Mouse (Mus musculus) spleen, adult 2 months (tissue): ENCODE data around the gene S1pr1. TPM values are rescaled to one million over a fixed set of nuclear protein-coding genes. Genes with fewer than 3 reads are reported as not detected.

Experiments used
- DNase-seq, 2 experiments: peaks; one replicate each; pipeline versions ENCODE4 v3.0.0 to v3.0.0-alpha.2; 2012 to 2021; ENCODE audit warnings: low spot score in 2 of 2, low read depth in 1 of 2
- H3K27ac ChIP-seq: fragments of 200-500 bp; 2 replicates; pipeline ENCODE4 v1.5.1; 2012; ENCODE audit warnings: low read length, inconsistent platforms; ENCODE audit not compliant: insufficient read depth
- H3K27me3 ChIP-seq: fragments of 200-500 bp; 2 replicates; pipeline ENCODE4 v1.6.1; 2012; ENCODE audit warnings: mild to moderate bottlenecking, moderate library complexity, low read length, inconsistent platforms; ENCODE audit not compliant: control insufficient read depth, insufficient read depth
- H3K36me3 ChIP-seq: fragments of 200-500 bp; 2 replicates; pipeline ENCODE4 v1.6.1; 2012; ENCODE audit warnings: mild to moderate bottlenecking, low read length, inconsistent platforms; ENCODE audit not compliant: control insufficient read depth, insufficient read depth
- H3K4me1 ChIP-seq: fragments of 200-500 bp; 2 replicates; pipeline ENCODE4 v1.6.1; 2011; ENCODE audit warnings: inconsistent platforms; ENCODE audit not compliant: control insufficient read depth, insufficient read depth, insufficient read length
- H3K4me3 ChIP-seq: fragments of 200-500 bp; 2 replicates; pipeline ENCODE4 v1.5.1; 2011; ENCODE audit warnings: mild to moderate bottlenecking, inconsistent platforms; ENCODE audit not compliant: insufficient read depth, insufficient read length; ENCODE audit errors: extremely low read depth
- CTCF ChIP-seq: fragments of 200-500 bp; IDR thresholded peaks from 2 replicates; pipeline ENCODE4 v1.5.1; 2011; ENCODE audit warnings: mild to moderate bottlenecking, inconsistent platforms; ENCODE audit not compliant: insufficient read depth, insufficient read length, insufficient replicate concordance; ENCODE audit errors: extremely low read depth
- POLR2A ChIP-seq: fragments of 200-500 bp; IDR thresholded peaks from 2 replicates; pipeline ENCODE4 v1.6.1; 2011; ENCODE audit warnings: low read depth, low read length, inconsistent platforms
- WGBS: fragments of 180-500 bp; shearing (Covaris S2); methylation state at CpG from one replicate; pipeline ENCODE4 v1.1.7; 2018; 5-methylcytosine and 5-hydroxymethylcytosine counted together
- polyA plus RNA-seq: library from polyadenylated mRNA; depleted of rRNA; stranded (reverse); fragments of >200 nt; gene quantifications from 2 replicates; pipeline ENCODE4 v1.2.3, GENCODE M21; 2012; rRNA removed

Gene S1pr1
- 138 and 187 TPM in 2 replicates for polyA plus RNA-seq

- Histone ChIP-seq H3K36me3 (peaks cover 19% of the 10 kb centered on the region), H3K27me3 (no peaks in the 10 kb centered on the region), H3K4me3 (peak within 1 kb of the TSS; percentile 91), H3K27ac (peak within 1 kb of the TSS; percentile 99), H3K4me1 (peaks cover 9% of the 10 kb centered on the region; the same call in 1 of the 2 replicates)
- DNase-seq = peak in 1 of 2 experiments; percentile 88
- 1% methylated on average over 51 of the region's 51 CpGs for WGBS
- TF ChIP-seq POLR2A (peak; percentile 87), CTCF (peak; percentile 40; the same call in 1 of the 2 replicates)
Observed at GRCm38 (mm10) chr3:115714671-115715651, at the start of gene S1pr1. TSS of gene S1pr1 (minus strand) at chr3:115715072.

GRCm38 (mm10) chr3:115763292-115763691, 48.4 kb upstream of the S1pr1 start:
- no peaks in the 10 kb centered on the region for H3K36me3 ChIP-seq
- H3K4me1 ChIP-seq = 0 out of 2 replicates have a peak, but pooled peaks cover 2% of the 10 kb centered on the region
- no peaks in the 10 kb centered on the region for H3K27me3 ChIP-seq
- no peak overlapping the region for H3K4me3 ChIP-seq
- no peak overlapping the region for H3K27ac ChIP-seq
- no peak for DNase-seq
- 51% methylated on average over 6 of the region's 6 CpGs for WGBS
- TF ChIP-seq CTCF (no peak), POLR2A (no peak)

GRCm38 (mm10) chr3:115762841-115763240, 48.0 kb upstream of the S1pr1 start:
- no peak for DNase-seq
- no peak for TF ChIP-seq POLR2A
- TF ChIP-seq CTCF = no peak
- Histone ChIP-seq H3K27me3 (no peaks in the 10 kb centered on the region), H3K36me3 (no peaks in the 10 kb centered on the region), H3K4me3 (no peak overlapping the region), H3K27ac (no peak overlapping the region), H3K4me1 (0 out of 2 replicates have a peak, but pooled peaks cover 2% of the 10 kb centered on the region)
- 33% methylated on average over 7 of the region's 7 CpGs for WGBS

- Histone ChIP-seq H3K27me3 (no peaks in the 10 kb centered on the region), H3K4me1 (peaks cover 2% of the 10 kb centered on the region; the same call in 1 of the 2 replicates), H3K27ac (no peak overlapping the region), H3K4me3 (no peak overlapping the region), H3K36me3 (no peaks in the 10 kb centered on the region)
- no peak for DNase-seq
- 88% methylated on average over 4 of the region's 4 CpGs for WGBS
- TF ChIP-seq CTCF (no peak), POLR2A (no peak)
Observed at GRCm38 (mm10) chr3:115759659-115760058, 44.8 kb upstream of the S1pr1 start.

- Histone ChIP-seq H3K27me3 (no peaks in the 10 kb centered on the region), H3K4me3 (peak overlapping the region; percentile 40; the same call in 1 of the 2 replicates), H3K27ac (peak overlapping the region; percentile 80), H3K36me3 (no peaks in the 10 kb centered on the region), H3K4me1 (peaks cover 2% of the 10 kb centered on the region; the same call in 1 of the 2 replicates)
- TF ChIP-seq CTCF (no peak), POLR2A (no peak)
- 33% methylated on average over 9 of the region's 9 CpGs for WGBS
- DNase-seq = peak in 1 of 2 experiments; percentile 30
Observed at GRCm38 (mm10) chr3:115758455-115758912, 43.6 kb upstream of the S1pr1 start.

- H3K27me3 ChIP-seq = no peaks in the 10 kb centered on the region
- DNase-seq = no peak
- TF ChIP-seq POLR2A (no peak), CTCF (no peak)
- no peak overlapping the region for H3K4me3 ChIP-seq
- no peaks in the 10 kb centered on the region; the same call in 1 of the 2 replicates for H3K4me1 ChIP-seq
- no peaks in the 10 kb centered on the region for H3K36me3 ChIP-seq
- no peak overlapping the region for H3K27ac ChIP-seq
- WGBS = 87% methylated on average over 8 of the region's 8 CpGs
Observed at GRCm38 (mm10) chr3:115754466-115754865, 39.6 kb upstream of the S1pr1 start.
